Mouse (Mus musculus) retina, adult 2 months (tissue): Measurements from ENCODE around the gene Kcnk4.

Source experiments
- DNase-seq: peaks from one replicate; pipeline ENCODE4 v3.0.0-alpha.2; 2012; ENCODE audit warnings: low read depth, low spot score

Gene Kcnk4

DNA sequence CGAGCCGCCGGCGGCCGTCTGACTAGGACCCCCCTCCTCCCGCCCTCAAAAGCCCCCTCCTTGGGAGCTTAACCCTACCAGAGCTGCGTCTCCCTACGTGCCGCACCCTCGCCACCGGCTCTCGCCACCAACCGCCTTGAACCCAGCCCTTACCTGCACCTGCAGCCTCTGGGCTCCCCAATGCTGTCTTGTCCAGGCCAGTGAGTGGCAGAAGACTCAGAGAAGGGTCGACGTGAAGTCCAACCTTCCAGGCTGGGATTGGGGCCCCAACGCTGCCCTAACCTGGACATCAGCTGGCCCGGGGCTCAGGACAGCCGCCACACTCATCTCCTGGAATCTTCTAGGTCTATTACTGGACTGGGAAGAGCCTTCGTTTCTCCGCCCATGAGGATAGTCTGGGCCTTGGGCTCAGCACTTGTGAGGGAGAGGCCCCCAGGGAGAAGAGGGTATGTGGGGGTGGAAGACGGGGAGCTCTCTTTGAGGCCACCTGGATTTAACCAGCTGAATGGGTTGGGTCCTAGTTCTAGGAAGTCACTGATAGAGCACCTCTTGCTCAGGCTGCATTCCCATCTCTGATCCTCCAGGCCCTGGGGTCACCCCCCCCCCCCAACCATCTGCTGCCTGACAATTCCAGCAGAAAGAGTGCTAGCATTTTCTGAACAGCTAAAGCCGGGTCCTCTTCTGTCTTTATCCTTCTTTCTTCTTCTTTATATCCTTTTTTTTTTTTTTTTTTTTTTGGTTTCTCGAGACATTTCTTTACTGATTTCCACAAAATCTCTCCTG lies at the start of gene Kcnk4:
Gene Kcnk4 (minus strand): TSS at position 321 of the 783 bp plus-strand sequence.
- no peak for DNase-seq

DNA sequence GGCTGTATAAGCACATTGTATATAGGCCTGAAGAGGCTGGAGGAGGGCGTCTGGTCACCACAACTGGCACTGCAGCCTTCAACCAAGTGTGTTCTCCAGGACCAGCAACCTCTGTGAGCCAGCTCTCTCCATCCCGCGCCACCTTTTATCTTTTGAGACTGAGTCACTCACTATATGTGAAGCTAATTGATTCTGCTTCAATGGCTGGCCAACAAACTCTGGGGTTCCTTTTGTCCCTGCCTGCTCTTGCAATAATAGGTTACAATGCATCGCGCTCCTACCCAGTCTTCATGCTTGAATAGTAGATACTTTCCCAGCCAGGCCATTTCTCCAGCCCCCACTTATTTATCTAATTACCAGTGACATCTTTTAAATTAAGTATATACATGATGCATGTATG lies 49.3 kb upstream of the Kcnk4 start:
- DNase-seq = no peak

DNA sequence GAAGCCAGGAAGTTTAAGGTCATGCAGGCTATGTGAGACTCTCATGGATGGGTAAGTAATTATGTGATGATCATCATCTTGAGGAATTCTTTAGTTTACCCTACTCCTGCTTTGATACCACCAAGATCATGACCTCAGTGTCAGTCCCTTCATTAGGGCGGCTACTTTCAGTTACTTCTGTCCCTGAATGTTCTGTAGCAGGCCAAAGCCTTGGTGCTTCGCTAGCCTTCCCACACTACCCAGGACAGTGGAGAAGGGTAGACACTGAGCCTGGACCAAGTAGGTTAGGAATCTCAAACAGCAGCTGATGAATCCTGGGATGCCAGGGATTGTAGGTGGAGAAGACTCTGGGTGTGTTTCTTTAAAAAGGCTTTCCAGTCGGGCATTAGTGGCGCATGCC lies 47.1 kb upstream of the Kcnk4 start:
- DNase-seq = no peak

DNA sequence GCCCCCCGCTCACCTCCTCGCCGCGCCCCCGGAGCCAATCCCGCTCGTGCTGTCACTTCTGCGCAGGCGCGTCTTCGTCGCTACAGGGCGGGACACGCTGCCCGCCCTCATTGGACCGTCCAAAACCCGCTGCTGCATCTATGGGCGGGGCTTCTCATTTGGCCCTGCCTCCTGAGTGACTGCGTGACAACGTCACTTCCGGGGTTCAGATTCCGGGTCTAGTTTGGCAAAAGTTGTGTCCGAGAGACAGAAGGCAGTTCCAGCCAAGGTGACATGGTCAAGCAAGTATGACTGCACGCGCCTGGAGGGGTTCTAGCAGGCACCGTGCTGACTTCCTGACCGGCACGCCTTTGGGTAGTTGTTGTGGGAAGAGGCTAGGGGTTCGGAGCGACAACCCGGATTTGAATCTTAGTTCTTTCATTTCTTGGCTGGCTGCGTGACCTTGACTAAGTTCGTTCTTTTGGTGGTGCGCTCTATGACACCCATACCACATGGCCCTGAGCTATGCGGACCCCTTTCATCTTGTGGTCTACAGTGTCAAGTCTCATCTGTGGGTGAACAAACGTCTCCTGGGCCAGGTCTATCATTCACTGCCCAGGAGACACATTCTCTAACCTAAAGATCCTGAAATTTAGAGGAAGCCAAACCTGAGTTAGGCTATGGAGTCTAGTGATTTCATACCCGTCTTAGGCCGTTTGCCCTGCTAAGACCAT lies 46.2 kb upstream of the Kcnk4 start, which contains the start of gene Fkbp2:
Gene Fkbp2 (minus strand): TSS at position 121 of the 713 bp plus-strand sequence.
- peak; percentile 98 for DNase-seq

DNA sequence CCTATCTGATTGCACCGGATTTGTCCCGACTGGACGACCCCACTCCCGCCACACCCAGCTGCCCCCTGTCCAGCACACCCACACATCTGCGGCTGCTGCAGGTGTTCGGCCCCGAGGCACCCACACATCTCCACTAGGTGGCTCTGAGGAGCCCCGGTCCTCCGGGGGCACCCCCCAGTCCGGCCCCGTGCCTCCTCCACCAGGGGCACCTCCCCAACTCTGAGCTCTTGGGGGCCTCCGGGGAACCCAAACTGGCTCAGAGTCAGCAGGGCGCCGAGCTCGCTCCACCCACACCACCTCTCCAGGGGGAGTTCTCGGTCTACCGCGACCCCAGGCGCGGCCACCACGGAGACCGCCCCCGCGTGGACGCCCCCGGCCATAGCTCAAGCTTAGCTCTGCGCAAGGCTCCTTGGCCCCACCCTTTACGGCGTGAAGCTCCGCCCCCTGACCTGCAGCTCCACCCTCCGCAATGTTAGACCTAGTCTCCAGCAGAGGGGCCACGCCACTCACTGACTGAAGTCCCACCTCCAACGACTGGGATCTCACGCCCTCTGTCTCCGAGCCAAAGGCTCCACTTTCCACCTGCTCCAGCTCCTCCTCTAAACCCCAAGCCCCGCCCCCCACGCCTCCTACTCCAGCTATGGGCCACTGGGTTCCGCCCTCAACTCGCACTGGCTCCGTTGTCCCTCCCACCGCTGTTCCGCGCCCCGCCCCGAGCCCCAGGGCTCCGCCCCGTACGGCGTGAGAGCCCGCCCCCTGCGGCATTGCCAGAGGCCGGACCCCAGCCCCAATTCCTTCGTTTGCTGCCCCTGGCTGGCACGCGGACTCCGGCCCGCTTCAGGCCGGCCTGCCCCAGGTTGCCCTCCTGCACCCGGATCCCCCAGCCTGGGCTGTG lies 45.4 kb upstream of the Kcnk4 start:
- DNase-seq = peak; percentile 97

DNA sequence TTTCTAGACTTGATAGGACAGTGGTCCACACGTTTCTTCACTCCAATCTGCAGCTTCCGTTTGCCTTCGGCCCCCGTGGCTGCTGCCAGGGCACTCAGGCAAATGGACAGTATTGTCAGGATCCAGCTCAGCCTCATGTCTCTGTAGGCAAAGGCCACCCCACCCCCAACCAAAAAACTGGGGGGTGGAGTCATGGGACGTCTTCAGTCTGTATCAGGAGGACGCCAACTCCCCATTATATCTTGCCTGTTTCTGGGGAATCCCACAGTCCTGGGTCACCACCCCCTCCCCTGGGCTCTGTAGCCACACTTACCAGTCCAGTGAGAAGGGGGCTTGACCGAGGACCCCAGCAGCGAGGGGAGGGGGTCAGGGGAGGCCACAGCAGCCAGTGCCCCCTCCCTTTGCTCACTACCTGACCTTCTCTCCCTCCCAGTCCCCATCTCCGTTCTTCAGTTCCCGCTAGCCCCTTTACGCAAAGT lies 44.7 kb upstream of the Kcnk4 start:
- DNase-seq = no peak

DNA sequence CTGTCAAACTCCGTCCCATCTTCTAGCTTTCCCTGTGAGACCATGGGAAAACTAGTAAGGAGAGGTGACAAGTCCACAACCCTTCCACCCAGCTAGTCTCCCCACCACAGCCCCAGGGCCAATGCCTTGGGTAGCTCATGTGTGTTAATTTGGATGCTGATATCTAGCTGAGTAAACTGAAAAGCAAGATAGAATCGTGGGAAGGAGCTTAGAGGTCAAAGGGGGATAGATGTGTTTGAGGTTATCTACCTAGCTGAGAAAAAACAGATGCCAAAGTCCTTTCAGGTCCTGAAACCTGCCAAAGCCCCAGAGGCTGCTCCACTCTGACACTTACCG lies 44.3 kb upstream of the Kcnk4 start:
- no peak for DNase-seq

DNA sequence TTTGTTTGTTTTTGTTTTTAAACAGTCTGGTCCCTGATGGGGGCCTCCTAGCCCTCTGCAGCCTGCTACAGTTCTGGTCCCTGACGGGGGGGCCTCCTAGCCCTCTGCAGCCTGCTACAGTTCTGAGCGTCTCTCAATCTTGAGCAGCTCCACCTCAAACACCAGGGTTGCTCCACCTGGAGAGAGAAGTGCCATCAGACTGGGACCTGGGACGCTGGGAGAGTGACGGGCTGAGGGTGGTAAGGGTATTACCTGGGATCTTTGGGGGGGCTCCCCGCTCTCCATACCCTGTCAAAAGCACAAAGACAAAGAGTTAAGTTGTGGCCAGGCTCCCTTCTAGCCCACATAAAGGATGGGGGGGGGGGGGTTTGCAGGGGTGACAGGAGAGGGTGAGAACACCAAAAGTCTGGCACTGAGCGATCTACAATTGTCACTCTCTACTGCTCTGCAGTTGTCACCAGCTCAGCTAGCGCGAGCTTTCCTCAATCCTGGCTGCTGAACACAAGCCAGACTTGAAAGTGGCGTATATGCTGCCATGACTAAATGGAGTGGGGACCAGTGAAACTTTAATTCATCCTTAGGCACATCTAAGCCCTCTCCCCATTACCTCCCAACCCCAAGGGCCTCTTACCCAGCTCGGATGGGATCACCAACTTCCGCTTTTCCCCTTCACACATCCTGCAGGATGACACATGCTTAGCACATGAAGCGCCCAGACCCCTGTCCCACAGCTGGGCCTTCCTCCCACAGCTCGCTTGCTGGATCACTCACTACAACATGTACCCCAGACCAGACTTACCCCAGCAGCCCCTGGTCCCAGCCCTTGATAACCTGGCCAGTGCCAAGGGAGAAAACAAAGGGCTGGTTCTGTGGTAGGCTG lies 43.7 kb upstream of the Kcnk4 start:
- DNase-seq = no peak

DNA sequence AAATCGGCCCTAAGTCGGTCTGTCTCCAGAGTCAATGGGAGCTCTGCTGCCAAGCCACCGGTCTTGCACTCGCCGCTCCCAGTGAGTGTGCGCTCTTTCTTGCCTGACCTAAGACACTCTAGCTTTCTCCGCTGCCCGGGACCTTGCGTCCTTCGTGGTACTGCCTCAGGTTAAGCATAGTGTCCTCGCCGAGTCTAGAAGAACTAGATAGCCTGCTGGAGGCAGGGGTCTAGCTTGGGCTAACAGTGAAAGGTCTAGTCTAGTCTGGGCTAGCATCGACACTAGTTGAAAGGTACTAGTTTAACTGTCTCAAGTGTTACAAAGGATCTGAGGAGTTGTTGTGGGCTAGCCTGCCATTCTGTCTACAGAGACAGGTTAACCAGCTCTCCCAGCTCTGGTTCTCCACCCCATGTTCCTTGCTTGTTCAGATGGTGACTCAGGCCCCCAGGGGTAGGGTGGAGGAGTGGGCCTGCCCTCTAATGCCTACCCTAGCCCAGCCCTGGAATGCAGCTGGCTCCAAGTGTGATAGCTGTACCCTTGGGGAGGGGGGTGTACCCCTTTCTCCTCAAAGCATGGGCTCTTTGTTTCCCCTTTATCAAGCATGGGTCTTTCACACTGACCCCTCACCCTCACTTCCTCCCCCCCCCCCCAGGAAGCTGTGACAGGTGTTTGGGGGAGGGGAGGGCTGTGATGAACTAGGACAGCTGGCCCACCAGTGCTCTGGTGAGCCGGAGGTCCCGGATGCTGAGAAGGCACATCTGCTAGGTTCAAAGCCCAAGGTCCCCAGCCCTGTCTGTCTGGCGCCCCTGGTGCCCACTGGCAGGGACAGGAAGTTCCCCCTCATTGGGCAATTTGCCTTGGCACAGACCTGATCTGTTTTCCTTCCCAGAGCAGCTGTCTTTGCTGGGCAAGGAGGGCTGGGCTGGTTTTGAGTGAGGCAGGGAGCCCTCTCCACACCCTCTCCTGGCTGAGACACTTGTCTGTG lies 41.5 kb upstream of the Kcnk4 start, which contains the start of gene Plcb3:
Gene Plcb3 (minus strand): TSS at position 934 of the 985 bp plus-strand sequence.
- DNase-seq = no peak

DNA sequence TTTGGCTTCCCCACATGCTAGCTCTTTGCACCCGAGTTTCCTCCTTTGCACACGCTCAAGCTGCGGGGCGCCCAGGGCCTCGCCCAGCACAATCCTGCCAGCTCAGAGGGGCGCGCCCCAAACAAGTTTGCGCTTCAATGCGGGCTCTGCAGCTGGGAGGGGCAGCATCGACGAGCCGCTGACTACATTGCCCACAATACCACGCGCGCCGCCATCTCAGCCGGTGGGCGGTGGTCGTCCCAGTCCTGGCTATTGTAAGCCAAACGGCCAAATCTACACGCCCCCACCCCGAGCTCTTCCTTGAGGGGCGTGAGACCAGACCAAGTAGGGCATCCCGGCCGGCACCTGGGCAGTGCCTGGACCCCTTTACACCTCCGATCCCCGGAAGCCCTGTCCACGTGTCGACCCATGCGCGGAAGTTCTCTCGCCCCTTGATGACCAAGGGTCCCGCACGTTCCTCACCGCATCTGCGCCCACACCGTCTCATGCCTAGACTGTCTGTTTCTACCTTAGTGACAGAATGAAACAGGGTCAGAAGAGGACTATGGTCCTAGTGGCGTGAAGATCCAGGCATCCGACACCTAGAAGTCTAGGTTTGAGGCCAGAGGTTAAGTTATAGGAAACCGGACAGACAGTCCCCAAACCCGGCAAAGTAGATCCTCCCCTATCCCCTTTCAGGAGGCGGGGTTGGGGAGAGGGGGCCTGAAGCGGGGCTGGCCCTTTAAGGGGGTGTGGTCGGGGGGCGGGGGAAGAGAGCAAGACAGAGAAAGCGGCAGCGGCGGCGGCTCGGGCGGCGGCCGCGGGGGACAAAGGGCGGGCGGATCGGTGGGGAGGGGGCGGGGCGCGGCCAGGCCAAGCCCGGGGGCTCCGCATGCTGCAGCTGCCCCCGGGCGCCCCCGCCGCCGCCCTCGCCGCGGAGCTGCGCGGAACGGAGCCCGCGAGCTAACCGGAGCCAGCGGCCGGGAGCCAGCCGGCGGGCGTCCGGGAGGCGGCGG lies 40.2 kb upstream of the Kcnk4 start, which contains the start of gene Ppp1r14b:
Gene Ppp1r14b (plus strand): TSS at position 758 of the 995 bp plus-strand sequence.
- DNase-seq = no peak

DNA sequence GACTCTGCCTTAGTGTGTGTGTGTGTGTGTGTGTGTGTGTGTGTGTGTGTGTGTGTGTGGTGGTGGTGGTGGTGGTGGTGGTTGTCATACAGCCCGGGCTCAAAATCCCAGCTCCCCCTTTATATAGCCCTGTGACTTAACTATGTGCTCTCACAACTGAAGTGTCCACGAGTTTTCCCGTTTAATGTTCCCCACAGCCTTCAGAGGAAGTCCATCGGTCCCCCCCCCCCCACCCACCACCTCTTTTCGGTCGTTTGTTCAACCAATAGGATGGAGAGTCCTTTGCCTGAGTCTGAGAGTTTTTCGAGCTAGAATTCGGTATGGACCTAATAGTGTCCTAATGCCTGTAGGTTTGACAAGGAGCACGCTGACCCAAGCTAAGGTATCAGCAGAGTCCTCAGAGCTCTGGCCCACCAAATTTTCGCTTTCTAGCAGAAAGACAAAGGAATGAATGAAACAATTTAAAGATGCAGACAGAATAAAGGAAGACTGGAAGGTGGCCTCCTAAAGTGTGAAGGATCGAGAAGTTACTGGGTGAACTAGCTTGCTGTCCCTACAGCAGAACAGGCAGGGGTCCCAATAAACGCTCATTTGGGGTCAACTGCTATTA lies 39.4 kb upstream of the Kcnk4 start:
- DNase-seq = no peak

DNA sequence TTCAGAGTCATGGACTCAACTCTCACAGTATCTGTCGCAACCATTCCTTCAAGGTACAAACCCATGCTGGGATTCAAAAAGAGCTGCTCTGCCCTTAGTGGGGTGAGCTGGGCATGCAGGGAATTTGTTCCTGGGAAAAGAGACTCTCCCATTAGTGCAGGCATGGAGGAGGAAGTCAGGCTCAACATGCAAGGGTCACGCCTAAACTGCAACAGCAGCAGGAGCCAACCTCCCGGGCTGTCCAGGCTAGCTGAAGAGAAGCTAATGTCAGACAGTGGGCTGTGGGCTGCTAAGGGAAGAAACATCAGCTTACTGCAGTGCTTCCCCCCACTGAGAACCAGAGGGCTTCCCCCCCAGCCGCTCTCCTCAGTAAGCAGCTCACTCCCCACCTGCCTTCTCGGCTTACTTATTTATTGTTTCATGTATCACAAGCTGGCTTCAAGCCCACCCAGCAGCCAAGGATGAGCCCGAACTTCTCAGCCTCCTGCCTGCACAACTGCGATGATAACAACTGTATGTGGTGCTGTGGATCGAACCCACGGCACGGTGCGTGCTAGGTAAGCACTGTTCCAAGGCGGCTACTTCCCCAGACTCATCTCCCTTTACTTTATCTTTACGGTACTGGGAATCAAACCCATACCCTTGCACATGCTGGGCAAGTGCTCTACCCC lies 38.1 kb upstream of the Kcnk4 start:
- no peak for DNase-seq

DNA sequence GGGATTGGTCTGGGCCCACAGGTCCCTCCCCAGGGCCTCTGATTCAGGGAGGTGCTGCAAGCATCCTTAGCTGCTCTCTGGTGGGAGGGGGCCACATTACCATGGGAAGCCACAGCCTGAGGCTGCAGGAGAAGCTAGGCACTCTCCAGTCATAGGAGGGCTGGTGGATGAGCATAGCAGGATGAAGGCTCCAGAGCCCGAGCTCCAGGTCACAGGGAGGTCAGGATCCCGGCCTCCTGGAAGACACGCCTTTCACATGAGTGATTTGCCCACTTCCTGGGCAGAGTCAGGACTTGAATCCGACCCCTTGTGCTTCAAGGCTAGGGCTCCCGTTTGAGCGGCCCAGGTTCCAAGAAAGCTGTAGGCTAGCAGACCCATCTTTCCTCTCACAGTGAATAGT lies 37.3 kb upstream of the Kcnk4 start:
- DNase-seq = no peak

DNA sequence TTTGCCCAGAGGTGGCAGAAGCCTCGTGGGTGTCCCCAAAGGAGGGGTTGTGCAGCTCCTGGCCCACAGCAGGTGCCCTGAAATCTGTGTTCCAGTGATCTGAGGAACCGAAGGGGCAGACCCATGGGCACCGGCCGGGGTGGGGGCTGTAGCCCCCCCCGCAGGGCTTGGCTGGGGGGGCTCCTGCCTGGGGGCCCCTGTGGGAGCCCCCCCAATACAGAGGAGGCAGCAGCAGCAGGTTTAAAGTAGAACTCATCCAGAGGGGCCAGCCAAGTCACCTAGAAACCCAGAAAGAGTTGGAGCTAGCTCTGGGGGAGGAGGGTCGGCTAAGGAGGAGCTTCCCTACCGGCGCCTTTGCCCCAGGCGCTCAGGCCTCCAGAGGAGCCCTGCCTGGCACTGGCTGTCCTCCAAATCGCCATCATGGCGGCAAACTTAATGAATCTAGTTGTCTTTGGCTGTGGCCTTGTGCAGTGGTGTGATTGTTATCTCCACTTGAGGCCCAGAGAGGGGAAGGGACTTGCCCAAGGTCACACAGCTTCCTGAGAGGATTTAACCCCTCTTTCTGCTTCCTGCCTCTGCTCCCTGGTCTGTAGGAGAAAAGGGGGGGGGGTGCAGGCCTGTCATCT lies 36.3 kb upstream of the Kcnk4 start:
- no peak for DNase-seq

DNA sequence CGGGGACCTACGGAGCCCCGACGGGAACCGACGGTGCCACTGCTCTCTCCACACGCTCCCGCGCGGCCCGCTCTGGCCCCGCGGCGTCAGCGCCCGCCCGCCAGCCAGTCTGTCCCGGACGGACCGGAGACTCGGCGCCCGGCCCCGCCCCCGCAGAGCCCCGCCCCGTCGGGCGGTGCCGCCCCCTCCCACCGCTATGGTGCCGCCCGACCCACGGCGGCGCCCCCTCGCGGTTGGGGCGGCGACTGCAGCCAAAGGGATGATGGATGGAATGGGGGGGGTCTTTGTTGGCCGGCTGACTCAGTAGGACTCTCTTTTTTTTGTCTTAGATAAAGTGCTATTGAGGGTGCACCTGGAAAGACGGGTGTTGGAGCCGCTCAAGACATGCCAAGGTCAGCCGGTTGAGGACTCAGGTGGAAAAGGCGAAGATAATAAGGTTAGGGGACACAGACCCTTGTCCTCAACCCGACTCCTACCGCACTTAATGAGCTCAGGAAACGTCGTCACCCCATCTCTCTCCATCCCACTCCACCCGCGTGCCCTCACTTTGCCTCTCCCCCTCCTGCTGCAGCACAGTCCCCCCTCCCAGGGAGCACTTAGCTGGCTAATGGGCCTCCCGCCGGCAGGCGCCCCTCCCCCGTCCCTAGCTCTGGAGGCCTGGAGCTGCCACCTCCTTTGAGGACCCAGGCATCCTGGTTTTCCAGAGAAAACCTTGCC lies 35.5 kb upstream of the Kcnk4 start:
- no peak for DNase-seq

DNA sequence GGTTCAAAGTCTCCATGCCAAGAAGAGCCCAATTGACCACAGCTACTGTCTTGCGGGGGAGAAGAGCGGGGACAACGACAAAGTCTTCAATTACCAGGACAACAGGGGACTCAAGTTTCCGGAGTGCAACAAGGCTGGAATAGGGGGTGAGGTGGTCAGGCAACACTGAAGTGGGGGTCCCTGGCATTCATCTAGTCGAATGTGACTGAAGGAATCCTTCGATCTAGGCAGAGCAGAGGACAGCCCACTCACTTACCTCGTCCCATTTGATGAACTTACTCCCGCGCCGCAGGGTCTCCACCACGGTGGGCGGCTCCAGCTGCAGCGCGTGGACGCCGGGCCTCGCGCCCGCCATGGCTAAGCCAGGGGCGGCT lies 35.0 kb upstream of the Kcnk4 start:
- DNase-seq = no peak
